Mouse (Mus musculus) ovary, postnatal 10 days (tissue): ENCODE measurements around the gene Card11.

Experiments used
- DNase-seq: peaks from one replicate; pipeline ENCODE4 v3.0.0; 2022; ENCODE audit warnings: low spot score

Card11 gene

GRCm38 (mm10) chr5:140852435-140852996 is 147.9 kb downstream of the Card11 start:
- no peak for DNase-seq

GRCm38 (mm10) chr5:140847300-140847729 is 153.1 kb downstream of the Card11 start:
- DNase-seq: no peak

GRCm38 (mm10) chr5:140841942-140842341 is 158.4 kb downstream of the Card11 start:
- DNase-seq: no peak

GRCm38 (mm10) chr5:140831064-140831431 is 169.3 kb downstream of the Card11 start:
- no peak for DNase-seq

- DNase-seq: peak; percentile 79
These were observed 169.9 kb downstream of the Card11 start, which contains the start of gene Gna12 for GRCm38 (mm10) chr5:140830314-140831063. TSS of gene Gna12 (minus strand) at chr5:140830431.

GRCm38 (mm10) chr5:140829911-140830294 is 170.5 kb downstream of the Card11 start:
- DNase-seq: no peak

- no peak for DNase-seq
These were observed 171.1 kb downstream of the Card11 start for GRCm38 (mm10) chr5:140829081-140829910.

GRCm38 (mm10) chr5:140828363-140828762 is 172.0 kb downstream of the Card11 start:
- DNase-seq: no peak

- no peak for DNase-seq
These were observed 172.5 kb downstream of the Card11 start for GRCm38 (mm10) chr5:140827896-140828295.

- no peak for DNase-seq
These were observed 173.0 kb downstream of the Card11 start for GRCm38 (mm10) chr5:140827413-140827812.

- no peak for DNase-seq
These were observed 173.6 kb downstream of the Card11 start for GRCm38 (mm10) chr5:140826796-140827195.

- DNase-seq: no peak
These were observed 174.3 kb downstream of the Card11 start for GRCm38 (mm10) chr5:140826118-140826517.

- DNase-seq: no peak
These were observed 176.3 kb downstream of the Card11 start for GRCm38 (mm10) chr5:140824126-140824525.

GRCm38 (mm10) chr5:140823386-140823785 is 177.0 kb downstream of the Card11 start:
- DNase-seq: no peak
